Mouse (Mus musculus) stomach, embryonic 15.5 days (tissue): Measurements from ENCODE around the gene Tiam1. TPM values are rescaled to one million over a fixed set of nuclear protein-coding genes. Genes with fewer than 3 reads are reported as not detected.

Experiments used
- ATAC-seq: fragments of 200-750 bp; cut with Nextera tagmentation; 2 replicates; pipeline ENCODE4 v1.8.0; 2017; ENCODE audit warnings: low read depth, moderate number of reproducible peaks, moderate TSS enrichment; ENCODE audit not compliant: insufficient read depth, low FRiP score
- H3K27ac ChIP-seq: fragments of 300-500 bp; sonication (generic); 2 replicates; pipeline ENCODE4 v1.5.1; 2015; ENCODE audit warnings: mild to moderate bottlenecking, inconsistent platforms
- H3K27me3 ChIP-seq: fragments of 300-500 bp; sonication (generic); replicated peaks from 2 replicates; pipeline ENCODE4 v1.6.1; 2015; ENCODE audit warnings: inconsistent platforms
- H3K36me3 ChIP-seq: fragments of 300-500 bp; sonication (generic); 2 replicates; pipeline ENCODE4 v1.6.1; 2015; ENCODE audit warnings: inconsistent platforms
- H3K4me1 ChIP-seq: fragments of 300-500 bp; sonication (generic); 2 replicates; pipeline ENCODE4 v1.6.1; 2015; ENCODE audit warnings: inconsistent platforms
- H3K4me2 ChIP-seq: fragments of 300-500 bp; sonication (generic); 2 replicates; pipeline ENCODE4 v1.6.1; 2015; ENCODE audit warnings: mild to moderate bottlenecking, inconsistent platforms
- H3K4me3 ChIP-seq: fragments of 300-500 bp; sonication (generic); replicated peaks from 2 replicates; pipeline ENCODE4 v1.5.1; 2015; ENCODE audit warnings: inconsistent platforms
- H3K9ac ChIP-seq: fragments of 300-500 bp; sonication (generic); 2 replicates; pipeline ENCODE4 v1.6.1; 2015; ENCODE audit warnings: inconsistent platforms
- H3K9me3 ChIP-seq: fragments of 300-500 bp; sonication (generic); 2 replicates; pipeline ENCODE4 v1.6.1; 2016; ENCODE audit warnings: inconsistent platforms
- WGBS: fragments of 180-500 bp; shearing (Covaris S2); methylation state at CpG from one replicate; pipeline ENCODE4 v1.1.7; 2015; 5-methylcytosine and 5-hydroxymethylcytosine counted together
- polyA plus RNA-seq: library from polyadenylated mRNA; unstranded; fragments of >200 nt; fragmentation: Nextera tagmentation; extraction: Ambion mirVana; gene quantifications from 2 replicates; pipeline ENCODE4 v1.2.1, GENCODE M21; 2015

Tiam1 gene
- polyA plus RNA-seq, 1 experiment from 2014 or later: 19.5 TPM

GRCm38 (mm10) chr16:89898299-89898625, 245.3 kb downstream of the Tiam1 start:
- no peaks in the 10 kb centered on the region for H3K4me1 ChIP-seq
- no peak overlapping the region for H3K4me3 ChIP-seq
- H3K9ac ChIP-seq: no peak overlapping the region
- ATAC-seq: no peak
- no peaks in the 10 kb centered on the region for H3K9me3 ChIP-seq
- 92% methylated on average over 14 of the region's 14 CpGs for WGBS
- no peak overlapping the region for H3K27ac ChIP-seq
- H3K4me2 ChIP-seq: no peak overlapping the region
- H3K36me3 ChIP-seq: no peaks in the 10 kb centered on the region
- H3K27me3 ChIP-seq: no peaks in the 10 kb centered on the region

GRCm38 (mm10) chr16:89897547-89898298, 245.8 kb downstream of the Tiam1 start:
- Histone ChIP-seq H3K9ac (no peak overlapping the region), H3K4me2 (no peak overlapping the region), H3K4me1 (no peaks in the 10 kb centered on the region), H3K9me3 (no peaks in the 10 kb centered on the region), H3K36me3 (no peaks in the 10 kb centered on the region), H3K4me3 (no peak overlapping the region), H3K27me3 (no peaks in the 10 kb centered on the region), H3K27ac (no peak overlapping the region)
- no peak for ATAC-seq
- WGBS: 76% methylated on average over 33 of the region's 33 CpGs

GRCm38 (mm10) chr16:89896885-89897546, 246.6 kb downstream of the Tiam1 start:
- 81% methylated on average over 20 of the region's 20 CpGs for WGBS
- Histone ChIP-seq H3K4me3 (no peak overlapping the region), H3K9me3 (no peaks in the 10 kb centered on the region), H3K27ac (no peak overlapping the region), H3K36me3 (no peaks in the 10 kb centered on the region), H3K4me1 (no peaks in the 10 kb centered on the region), H3K27me3 (no peaks in the 10 kb centered on the region), H3K4me2 (no peak overlapping the region), H3K9ac (no peak overlapping the region)
- ATAC-seq: no peak

GRCm38 (mm10) chr16:89896392-89896791, 247.2 kb downstream of the Tiam1 start:
- H3K9me3 ChIP-seq: no peaks in the 10 kb centered on the region
- no peak overlapping the region for H3K9ac ChIP-seq
- no peak overlapping the region for H3K27ac ChIP-seq
- no peak overlapping the region for H3K4me2 ChIP-seq
- H3K27me3 ChIP-seq: no peaks in the 10 kb centered on the region
- H3K36me3 ChIP-seq: no peaks in the 10 kb centered on the region
- 74% methylated on average over 9 of the region's 9 CpGs for WGBS
- ATAC-seq: no peak
- no peak overlapping the region for H3K4me3 ChIP-seq
- H3K4me1 ChIP-seq: no peaks in the 10 kb centered on the region

GRCm38 (mm10) chr16:89895283-89895682, 248.3 kb downstream of the Tiam1 start:
- ATAC-seq: no peak
- Histone ChIP-seq H3K9ac (no peak overlapping the region), H3K9me3 (no peaks in the 10 kb centered on the region), H3K27ac (no peak overlapping the region), H3K4me1 (no peaks in the 10 kb centered on the region), H3K4me3 (no peak overlapping the region), H3K4me2 (no peak overlapping the region), H3K36me3 (no peaks in the 10 kb centered on the region), H3K27me3 (no peaks in the 10 kb centered on the region)
- 83% methylated on average over 7 of the region's 7 CpGs for WGBS

GRCm38 (mm10) chr16:89894816-89895215, 248.8 kb downstream of the Tiam1 start:
- H3K27me3 ChIP-seq: no peaks in the 10 kb centered on the region
- H3K4me2 ChIP-seq: no peak overlapping the region
- WGBS: 44% methylated on average over 8 of the region's 8 CpGs
- no peak for ATAC-seq
- no peaks in the 10 kb centered on the region for H3K36me3 ChIP-seq
- no peaks in the 10 kb centered on the region for H3K4me1 ChIP-seq
- no peak overlapping the region for H3K27ac ChIP-seq
- no peak overlapping the region for H3K9ac ChIP-seq
- H3K9me3 ChIP-seq: no peaks in the 10 kb centered on the region
- no peak overlapping the region for H3K4me3 ChIP-seq

- whole genome bisulfite sequencing: 71% methylated on average over 17 of the region's 17 CpGs
- no peak overlapping the region for H3K9ac ChIP-seq
- no peaks in the 10 kb centered on the region for H3K27me3 ChIP-seq
- H3K4me2 ChIP-seq: no peak overlapping the region
- H3K36me3 ChIP-seq: no peaks in the 10 kb centered on the region
- H3K4me1 ChIP-seq: no peaks in the 10 kb centered on the region
- ATAC-seq: no peak
- no peak overlapping the region for H3K4me3 ChIP-seq
- H3K9me3 ChIP-seq: no peaks in the 10 kb centered on the region
- H3K27ac ChIP-seq: no peak overlapping the region
Measured at GRCm38 (mm10) chr16:89890515-89891189, 252.9 kb downstream of the Tiam1 start.

- H3K27ac ChIP-seq: no peak overlapping the region
- no peaks in the 10 kb centered on the region for H3K9me3 ChIP-seq
- no peak for ATAC-seq
- H3K36me3 ChIP-seq: no peaks in the 10 kb centered on the region
- H3K4me2 ChIP-seq: no peak overlapping the region
- no peaks in the 10 kb centered on the region for H3K4me1 ChIP-seq
- H3K9ac ChIP-seq: no peak overlapping the region
- H3K4me3 ChIP-seq: no peak overlapping the region
- WGBS: 68% methylated on average over 10 of the region's 10 CpGs
- no peaks in the 10 kb centered on the region for H3K27me3 ChIP-seq
Measured at GRCm38 (mm10) chr16:89889890-89890462, 253.6 kb downstream of the Tiam1 start.

- no peaks in the 10 kb centered on the region for H3K27me3 ChIP-seq
Measured at GRCm38 (mm10) chr16:89886561-89886960, 257.0 kb downstream of the Tiam1 start.

GRCm38 (mm10) chr16:89885661-89886060, 257.9 kb downstream of the Tiam1 start:
- WGBS: 87% methylated on average over 9 of the region's 9 CpGs
- Histone ChIP-seq H3K36me3 (0 out of 2 replicates have a peak, but pooled peaks cover 4% of the 10 kb centered on the region), H3K27ac (no peak overlapping the region), H3K27me3 (no peaks in the 10 kb centered on the region), H3K4me3 (no peak overlapping the region), H3K9me3 (no peaks in the 10 kb centered on the region), H3K4me2 (no peak overlapping the region), H3K9ac (no peak overlapping the region), H3K4me1 (no peaks in the 10 kb centered on the region)
- no peak for ATAC-seq

More at GRCm38 (mm10) chr16:89886561-89886960, 257.0 kb downstream of the Tiam1 start:
- H3K9ac ChIP-seq: no peak overlapping the region
- no peak overlapping the region for H3K4me2 ChIP-seq
- H3K36me3 ChIP-seq: 0 out of 2 replicates have a peak, but pooled peaks cover 4% of the 10 kb centered on the region
- H3K4me1 ChIP-seq: no peaks in the 10 kb centered on the region
- no peak overlapping the region for H3K4me3 ChIP-seq
- no peak overlapping the region for H3K27ac ChIP-seq
- ATAC-seq: no peak
- no peaks in the 10 kb centered on the region for H3K9me3 ChIP-seq

GRCm38 (mm10) chr16:89883897-89884296, 259.7 kb downstream of the Tiam1 start:
- Histone ChIP-seq H3K27ac (no peak overlapping the region), H3K9ac (no peak overlapping the region), H3K4me1 (no peaks in the 10 kb centered on the region), H3K27me3 (no peaks in the 10 kb centered on the region), H3K4me3 (no peak overlapping the region), H3K4me2 (no peak overlapping the region), H3K9me3 (no peaks in the 10 kb centered on the region), H3K36me3 (0 out of 2 replicates have a peak, but pooled peaks cover 4% of the 10 kb centered on the region)
- ATAC-seq: no peak
- 93% methylated on average over 4 of the region's 4 CpGs for WGBS
